Mouse (Mus musculus) thymus, postnatal 10 days (tissue): ENCODE measurements around the gene Rgs6.

Source experiments
- DNase-seq, 2 experiments: peaks; one replicate each; pipeline ENCODE4 v3.0.0; 2021; ENCODE audit warnings: low spot score in 2 of 2

Rgs6 gene

GRCm38 (mm10) chr12:82588017-82588416 is at the start of gene Rgs6:
Gene Rgs6 (plus strand): TSS chr12:82588292.
- DNase-seq, result no peak

GRCm38 (mm10) chr12:82547127-82547526 is 41.0 kb upstream of the Rgs6 start:
- no peak for DNase-seq

- no peak for DNase-seq
Measured at GRCm38 (mm10) chr12:82549228-82549627, 38.9 kb upstream of the Rgs6 start.

GRCm38 (mm10) chr12:82550076-82550475 is 38.0 kb upstream of the Rgs6 start:
- no peak for DNase-seq

- no peak for DNase-seq
Measured at GRCm38 (mm10) chr12:82552376-82552775, 35.7 kb upstream of the Rgs6 start.

GRCm38 (mm10) chr12:82562916-82563315 is 25.2 kb upstream of the Rgs6 start:
- no peak for DNase-seq

GRCm38 (mm10) chr12:82568370-82568769 is 19.7 kb upstream of the Rgs6 start:
- no peak for DNase-seq

- DNase-seq, result no peak
Measured at GRCm38 (mm10) chr12:82572706-82573105, 15.4 kb upstream of the Rgs6 start.

- no peak for DNase-seq
Measured at GRCm38 (mm10) chr12:82586592-82586991, 1.5 kb upstream of the Rgs6 start.

GRCm38 (mm10) chr12:82587348-82587895 is 670 bp upstream of the Rgs6 start:
- DNase-seq, result no peak

GRCm38 (mm10) chr12:82588846-82589630 is 946 bp downstream of the Rgs6 start:
- DNase-seq, result no peak

- DNase-seq, result no peak
Measured at GRCm38 (mm10) chr12:82599011-82599410, 10.9 kb downstream of the Rgs6 start.

- no peak for DNase-seq
Measured at GRCm38 (mm10) chr12:82600406-82600805, 12.3 kb downstream of the Rgs6 start.

- DNase-seq, result no peak
Measured at GRCm38 (mm10) chr12:82602823-82603222, 14.7 kb downstream of the Rgs6 start.

- DNase-seq, result no peak
Measured at GRCm38 (mm10) chr12:82603308-82603707, 15.2 kb downstream of the Rgs6 start.

GRCm38 (mm10) chr12:82603979-82604378 is 15.9 kb downstream of the Rgs6 start:
- no peak for DNase-seq

GRCm38 (mm10) chr12:82612769-82613660 is 24.9 kb downstream of the Rgs6 start:
- DNase-seq, result no peak

- no peak for DNase-seq
Measured at GRCm38 (mm10) chr12:82616486-82616812, 28.4 kb downstream of the Rgs6 start.

- DNase-seq, result peak in 1 of 2 experiments; percentile 3
Measured at GRCm38 (mm10) chr12:82616813-82617681, 29.0 kb downstream of the Rgs6 start.

- DNase-seq, result no peak
Measured at GRCm38 (mm10) chr12:82617682-82618370, 29.7 kb downstream of the Rgs6 start.

GRCm38 (mm10) chr12:82640441-82640840 is 52.3 kb downstream of the Rgs6 start:
- no peak for DNase-seq
